Mouse (Mus musculus) neural tube, embryonic 12.5 days (tissue): ENCODE results near the gene Hist1h3g. TPM values are rescaled to one million over a fixed set of nuclear protein-coding genes. Genes with fewer than 3 reads are reported as not detected.

Experiments used
- ATAC-seq: fragments of 200-750 bp; cut with Nextera tagmentation; 2 replicates; pipeline ENCODE4 v1.8.0; 2017; ENCODE audit warnings: low read depth, mild to moderate bottlenecking, moderate TSS enrichment, moderate library complexity; ENCODE audit not compliant: low FRiP score
- H3K27ac ChIP-seq: fragments of 300-500 bp; sonication (generic); 2 replicates; pipeline ENCODE4 v1.5.1; 2016
- H3K27me3 ChIP-seq: fragments of 300-500 bp; sonication (generic); replicated peaks from 2 replicates; pipeline ENCODE4 v1.6.1; 2016; ENCODE audit warnings: mild to moderate bottlenecking
- H3K36me3 ChIP-seq: fragments of 300-500 bp; sonication (generic); 2 replicates; pipeline ENCODE4 v1.6.1; 2016; ENCODE audit warnings: mild to moderate bottlenecking
- H3K4me1 ChIP-seq: fragments of 300-500 bp; sonication (generic); 2 replicates; pipeline ENCODE4 v1.6.1; 2016
- H3K4me2 ChIP-seq: fragments of 300-500 bp; sonication (generic); replicated peaks from 2 replicates; pipeline ENCODE4 v1.6.1; 2016; ENCODE audit warnings: mild to moderate bottlenecking
- H3K4me3 ChIP-seq: fragments of 300-500 bp; sonication (generic); 2 replicates; pipeline ENCODE4 v1.5.1; 2016
- H3K9ac ChIP-seq: fragments of 300-500 bp; sonication (generic); 2 replicates; pipeline ENCODE4 v1.6.1; 2016; ENCODE audit warnings: mild to moderate bottlenecking
- H3K9me3 ChIP-seq: fragments of 300-500 bp; sonication (generic); 2 replicates; pipeline ENCODE4 v1.6.1; 2016; ENCODE audit warnings: mild to moderate bottlenecking
- WGBS: fragments of 180-500 bp; shearing (Covaris S2); methylation state at CpG from one replicate; pipeline ENCODE4 v1.1.7; 2016; 5-methylcytosine and 5-hydroxymethylcytosine counted together
- polyA plus RNA-seq: library from polyadenylated mRNA; unstranded; fragments of >200 nt; fragmentation: Nextera tagmentation; extraction: Ambion mirVana; gene quantifications from 2 replicates; pipeline ENCODE4 v1.2.1, GENCODE M21; 2016

Gene Hist1h3g
- polyA plus RNA-seq, 1 experiment from 2014 or later: 3.0 TPM

DNA sequence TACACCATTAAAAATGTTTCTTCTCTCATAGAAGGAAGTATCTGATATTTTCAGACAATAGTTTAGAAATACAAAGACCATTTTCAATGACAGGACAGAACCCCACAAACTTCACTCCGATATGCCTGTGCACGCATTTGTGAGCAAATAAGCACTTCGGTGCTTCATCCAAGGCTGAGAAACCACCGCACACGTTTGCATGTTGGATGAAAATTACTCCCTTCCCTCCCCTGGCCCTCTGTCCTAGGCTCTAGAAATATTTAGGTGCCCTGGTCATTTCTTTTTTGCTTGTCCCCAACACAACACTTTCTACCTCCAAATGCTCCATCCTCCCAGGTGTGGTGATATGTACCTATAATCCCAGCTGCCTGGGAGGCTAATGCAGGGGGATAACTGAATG is 33.7 kb upstream of the Hist1h3g start:
- WGBS: 25% methylated on average over 5 of the region's 5 CpGs
- H3K9ac ChIP-seq: no peak overlapping the region
- no peak for ATAC-seq
- H3K27ac ChIP-seq: no peak overlapping the region
- H3K4me2 ChIP-seq: peak overlapping the region; percentile 40
- H3K27me3 ChIP-seq: peaks cover 4% of the 10 kb centered on the region; the same call in 1 of the 2 replicates
- H3K4me1 ChIP-seq: peaks cover 16% of the 10 kb centered on the region
- no peaks in the 10 kb centered on the region for H3K9me3 ChIP-seq
- no peak overlapping the region for H3K4me3 ChIP-seq
- no peaks in the 10 kb centered on the region for H3K36me3 ChIP-seq

DNA sequence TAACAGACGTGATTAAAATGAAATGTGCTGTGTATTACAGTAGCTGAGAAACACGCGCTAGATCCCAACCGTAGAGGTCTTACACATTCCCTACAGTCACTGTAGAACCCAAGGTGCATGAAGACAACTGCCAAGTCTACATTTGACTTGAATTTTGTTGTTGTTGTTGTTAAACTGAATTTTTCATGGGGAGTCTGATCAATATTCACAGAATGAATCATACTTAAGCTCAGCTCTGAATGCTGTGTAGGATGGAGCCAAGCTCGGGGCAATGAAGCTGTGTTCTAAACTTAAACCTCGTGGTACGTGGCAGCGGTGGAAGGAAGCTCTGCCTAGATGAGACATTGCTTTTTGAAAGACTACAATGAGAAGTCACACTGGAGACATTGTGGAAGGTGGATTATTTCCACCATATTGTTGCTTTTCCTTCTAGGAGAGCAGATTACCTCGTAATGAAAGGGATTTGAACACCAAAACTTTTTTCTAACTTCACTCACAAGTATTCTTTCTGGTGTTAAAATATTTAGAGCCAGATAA is 33.1 kb upstream of the Hist1h3g start:
- Histone ChIP-seq H3K4me2 (0 out of 2 replicates have a peak overlapping the region, but pooled peaks have one; percentile 40), H3K4me1 (peaks cover 16% of the 10 kb centered on the region), H3K9ac (no peak overlapping the region), H3K27me3 (peaks cover 4% of the 10 kb centered on the region; the same call in 1 of the 2 replicates), H3K9me3 (no peaks in the 10 kb centered on the region), H3K27ac (no peak overlapping the region), H3K4me3 (no peak overlapping the region), H3K36me3 (no peaks in the 10 kb centered on the region)
- WGBS: 34% methylated on average over 9 of the region's 9 CpGs
- no peak for ATAC-seq

DNA sequence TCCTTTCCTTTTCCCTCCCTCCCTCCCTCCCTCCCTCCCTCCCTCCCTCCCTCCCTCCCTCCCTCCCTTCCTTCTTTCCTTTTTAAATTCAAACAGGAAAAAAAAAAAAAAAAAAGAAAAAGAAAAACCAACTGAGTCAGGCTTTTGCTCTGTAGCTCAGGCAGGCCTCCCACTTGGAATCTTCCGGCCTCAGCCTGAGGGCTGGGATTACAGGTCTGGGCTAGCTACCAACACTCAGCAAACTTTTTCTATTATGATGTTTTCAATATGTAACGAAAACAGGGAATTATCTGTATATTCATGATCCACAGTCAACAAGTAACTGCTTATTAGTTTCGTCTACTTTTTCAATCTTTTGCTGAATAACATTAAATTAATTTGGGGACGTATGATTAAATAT is 32.3 kb upstream of the Hist1h3g start:
- H3K27me3 ChIP-seq: peaks cover 4% of the 10 kb centered on the region; the same call in 1 of the 2 replicates
- no peak overlapping the region for H3K9ac ChIP-seq
- peaks cover 16% of the 10 kb centered on the region for H3K4me1 ChIP-seq
- H3K36me3 ChIP-seq: no peaks in the 10 kb centered on the region
- WGBS: 40% methylated on average over 4 of the region's 4 CpGs
- H3K4me2 ChIP-seq: no peak overlapping the region
- no peak for ATAC-seq
- no peak overlapping the region for H3K4me3 ChIP-seq
- no peaks in the 10 kb centered on the region for H3K9me3 ChIP-seq
- H3K27ac ChIP-seq: no peak overlapping the region

DNA sequence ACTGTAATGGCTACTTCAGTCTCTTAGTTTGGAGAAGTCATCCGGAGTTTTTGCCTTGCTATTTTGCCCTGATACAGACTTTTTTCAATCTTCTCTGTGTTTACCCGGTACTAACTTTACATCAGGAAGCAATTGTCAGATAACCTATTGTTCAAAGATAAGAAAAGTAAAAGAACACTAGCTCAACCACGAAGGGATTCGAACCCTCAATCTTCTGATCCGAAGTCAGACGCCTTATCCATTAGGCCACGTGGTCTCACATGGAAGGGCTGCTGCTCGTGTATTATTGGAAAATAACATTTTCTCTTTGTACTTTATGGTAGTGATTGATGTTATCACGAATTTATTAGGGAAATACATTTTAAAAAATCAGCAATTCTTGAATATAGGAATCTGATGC is 31.4 kb upstream of the Hist1h3g start:
- Histone ChIP-seq H3K4me2 (no peak overlapping the region; the same call in 1 of the 2 replicates), H3K27me3 (peaks cover 2% of the 10 kb centered on the region; the same call in 1 of the 2 replicates)
- WGBS: 1% methylated on average over 9 of the region's 9 CpGs

DNA sequence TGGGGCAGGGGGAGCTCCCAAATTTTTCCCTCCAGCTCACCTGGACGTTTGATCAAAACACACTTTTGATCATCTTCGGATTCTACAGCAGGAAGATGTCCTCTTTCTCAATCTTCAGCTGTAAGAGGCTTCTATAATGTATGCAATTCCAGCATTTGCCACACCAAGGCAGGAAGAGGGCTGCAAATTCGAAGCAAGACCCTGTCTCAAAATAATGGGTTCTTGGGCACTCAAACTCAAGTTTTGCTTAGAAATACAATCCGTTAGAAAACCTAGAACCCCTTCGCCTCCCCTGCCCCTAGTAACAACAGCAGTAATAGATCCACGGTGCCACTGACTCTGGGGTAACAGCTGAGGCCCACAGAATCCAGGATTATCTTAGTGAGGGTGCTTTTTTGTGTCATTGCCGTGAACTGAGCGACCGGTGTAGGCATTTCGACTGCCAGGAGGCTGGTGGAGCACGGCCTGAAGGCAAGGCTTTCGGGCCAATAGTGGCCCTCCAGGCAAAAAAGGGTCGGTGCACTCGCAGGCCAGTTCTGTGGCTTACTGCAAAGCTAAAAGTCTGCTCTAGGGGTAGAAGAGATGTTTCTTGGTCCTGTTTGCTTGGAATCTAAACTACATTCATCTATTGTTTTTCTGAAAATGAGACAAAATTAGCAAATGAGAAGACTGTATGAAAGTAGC is 29.4 kb upstream of the Hist1h3g start:
- Histone ChIP-seq H3K9ac (peak overlapping the region; percentile 13; the same call in 1 of the 2 replicates), H3K4me3 (0 out of 2 replicates have a peak overlapping the region, but pooled peaks have one; percentile 18), H3K27me3 (no peaks in the 10 kb centered on the region), H3K36me3 (no peaks in the 10 kb centered on the region), H3K9me3 (no peaks in the 10 kb centered on the region), H3K4me1 (peaks cover 9% of the 10 kb centered on the region), H3K27ac (no peak overlapping the region), H3K4me2 (peak overlapping the region; percentile 54)
- ATAC-seq: peak; percentile 48; the same call in 1 of the 2 replicates
- 3% methylated on average over 14 of the region's 14 CpGs for WGBS

More for the DNA sequence above, 31.4 kb upstream of the Hist1h3g start:
- H3K4me1 ChIP-seq: peaks cover 9% of the 10 kb centered on the region
- no peak overlapping the region for H3K9ac ChIP-seq
- H3K36me3 ChIP-seq: no peaks in the 10 kb centered on the region
- no peaks in the 10 kb centered on the region for H3K9me3 ChIP-seq
- ATAC-seq: no peak
- no peak overlapping the region for H3K27ac ChIP-seq
- H3K4me3 ChIP-seq: no peak overlapping the region

DNA sequence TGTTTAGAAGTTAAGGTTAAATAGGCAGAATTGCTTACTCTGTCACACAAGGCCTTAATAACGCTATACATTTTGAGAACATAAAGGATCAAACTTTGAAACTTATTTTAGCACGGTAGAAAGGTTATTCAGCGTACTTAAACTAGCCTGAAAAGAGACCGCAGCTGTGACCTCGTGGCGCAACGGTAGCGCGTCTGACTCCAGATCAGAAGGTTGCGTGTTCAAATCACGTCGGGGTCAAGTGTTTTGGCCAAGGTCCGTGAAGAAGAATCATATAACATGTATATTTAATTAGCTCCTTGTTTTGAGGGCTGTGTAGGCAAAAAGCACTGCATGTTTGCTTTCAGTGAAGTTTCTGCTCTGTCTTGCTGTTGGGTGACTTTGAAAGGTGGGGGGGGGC is 28.9 kb upstream of the Hist1h3g start:
- Histone ChIP-seq H3K4me3 (no peak overlapping the region), H3K4me1 (peaks cover 9% of the 10 kb centered on the region), H3K27me3 (no peaks in the 10 kb centered on the region), H3K27ac (no peak overlapping the region), H3K9me3 (no peaks in the 10 kb centered on the region), H3K4me2 (peak overlapping the region; percentile 54), H3K9ac (no peak overlapping the region), H3K36me3 (no peaks in the 10 kb centered on the region)
- 2% methylated on average over 13 of the region's 13 CpGs for WGBS
- ATAC-seq: no peak

DNA sequence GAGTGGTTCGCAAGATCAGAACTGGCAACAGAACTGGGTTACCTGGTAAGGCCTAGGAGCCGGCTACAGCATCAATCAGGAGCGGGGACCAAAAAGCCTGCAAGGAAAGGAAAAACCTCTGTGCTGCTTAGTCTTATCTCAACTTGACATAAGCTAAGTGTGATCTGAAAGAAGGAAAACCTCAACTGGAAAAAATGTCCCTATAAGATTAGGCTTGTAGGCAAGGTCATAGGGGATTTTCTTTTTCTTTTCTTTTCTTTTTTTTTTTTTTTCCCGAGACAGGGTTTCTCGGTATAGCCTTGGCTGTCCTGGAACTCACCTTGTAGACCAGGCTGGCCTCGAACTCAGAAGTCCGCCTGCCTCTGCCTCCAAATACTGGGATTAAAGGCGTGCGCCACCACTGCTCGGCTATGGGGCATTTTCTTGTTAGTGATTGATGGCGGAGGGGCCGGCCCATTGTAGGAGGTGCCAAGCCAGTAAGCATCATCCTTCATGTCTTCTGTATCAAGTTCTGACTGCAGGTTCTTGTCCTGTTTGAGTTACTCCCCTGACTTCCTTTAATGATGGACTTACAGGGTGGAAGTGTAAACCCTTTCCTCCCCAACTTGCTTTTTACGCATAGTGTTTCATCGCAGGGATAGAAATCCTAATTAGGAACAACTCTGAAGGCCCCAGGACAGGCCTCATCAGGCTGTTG is 28.3 kb upstream of the Hist1h3g start:
- Histone ChIP-seq H3K4me2 (peak overlapping the region; percentile 54), H3K9ac (no peak overlapping the region), H3K36me3 (no peaks in the 10 kb centered on the region), H3K27me3 (no peaks in the 10 kb centered on the region), H3K4me1 (peaks cover 9% of the 10 kb centered on the region), H3K4me3 (no peak overlapping the region), H3K9me3 (no peaks in the 10 kb centered on the region), H3K27ac (no peak overlapping the region)
- WGBS: 11% methylated on average over 14 of the region's 14 CpGs
- ATAC-seq: no peak

DNA sequence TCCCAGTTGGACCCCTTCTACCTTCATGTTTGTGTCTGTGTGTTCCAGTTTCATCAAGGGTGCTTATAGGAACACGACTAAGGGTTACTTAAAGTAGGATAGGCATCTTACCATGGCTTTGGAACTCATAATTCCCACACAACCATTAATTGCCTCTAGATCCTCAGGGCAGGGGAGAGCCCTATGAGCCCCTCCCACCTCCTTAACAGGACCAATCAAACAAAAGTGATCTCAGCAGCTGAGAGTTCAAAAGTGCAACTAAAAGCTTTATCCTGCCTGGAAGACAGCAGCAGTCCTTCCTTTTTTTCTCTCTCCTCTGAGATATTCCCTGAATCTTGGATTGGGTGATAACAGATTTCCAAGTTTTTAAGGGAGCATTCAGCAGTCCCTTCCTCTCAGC is 25.1 kb upstream of the Hist1h3g start:
- Histone ChIP-seq H3K9me3 (no peaks in the 10 kb centered on the region), H3K36me3 (no peaks in the 10 kb centered on the region), H3K27ac (no peak overlapping the region), H3K27me3 (no peaks in the 10 kb centered on the region), H3K9ac (no peak overlapping the region), H3K4me1 (peaks cover 9% of the 10 kb centered on the region), H3K4me3 (no peak overlapping the region), H3K4me2 (no peak overlapping the region)
- ATAC-seq: no peak
- WGBS: 50% methylated on average over 1 of the region's 1 CpGs

DNA sequence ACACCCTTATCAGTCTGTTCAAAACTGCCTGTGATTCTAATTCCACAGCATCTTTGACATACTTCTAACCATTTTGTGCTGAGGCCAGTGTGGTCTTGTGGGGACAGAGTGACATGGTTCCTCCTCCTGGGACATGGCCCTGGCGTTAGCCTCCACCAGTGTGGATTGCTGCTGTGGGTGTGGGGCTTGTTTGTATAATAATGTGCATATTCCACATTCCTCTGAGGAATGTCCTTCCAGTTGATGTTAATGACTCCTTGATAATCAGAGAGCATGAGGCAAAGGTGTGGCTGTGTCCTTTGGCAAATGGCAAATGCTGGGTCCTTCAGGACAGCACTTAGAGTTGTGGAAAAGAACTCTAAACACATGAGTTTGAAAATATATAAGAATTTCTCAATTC is 21.7 kb upstream of the Hist1h3g start:
- 89% methylated on average over 1 of the region's 1 CpGs for WGBS
- Histone ChIP-seq H3K4me1 (no peaks in the 10 kb centered on the region), H3K27ac (no peak overlapping the region), H3K27me3 (no peaks in the 10 kb centered on the region), H3K36me3 (no peaks in the 10 kb centered on the region), H3K9me3 (no peaks in the 10 kb centered on the region), H3K4me3 (no peak overlapping the region), H3K9ac (no peak overlapping the region), H3K4me2 (no peak overlapping the region)
- ATAC-seq: no peak

DNA sequence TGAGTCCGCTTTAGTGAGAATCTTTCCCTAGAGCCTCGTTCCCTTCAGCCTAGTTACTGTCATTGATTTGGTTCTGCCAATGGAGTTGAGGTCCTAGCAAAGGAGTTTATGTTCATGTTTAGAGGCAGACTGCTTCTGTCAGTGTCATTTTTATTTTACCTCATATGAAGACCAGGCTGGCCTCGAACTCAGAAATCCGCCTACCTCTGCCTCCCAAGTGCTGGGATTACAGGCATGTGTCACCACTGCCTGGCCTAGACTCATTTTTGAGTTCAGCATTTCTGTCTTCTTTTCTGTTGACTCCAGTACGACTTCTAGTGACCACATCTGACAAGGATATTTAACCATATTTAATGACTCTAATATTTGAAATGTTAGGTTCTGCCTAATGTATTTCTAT is 19.9 kb upstream of the Hist1h3g start:
- Histone ChIP-seq H3K9ac (no peak overlapping the region), H3K9me3 (no peaks in the 10 kb centered on the region), H3K4me2 (no peak overlapping the region), H3K36me3 (no peaks in the 10 kb centered on the region), H3K4me3 (no peak overlapping the region), H3K27me3 (no peaks in the 10 kb centered on the region), H3K4me1 (no peaks in the 10 kb centered on the region), H3K27ac (no peak overlapping the region)
- WGBS: 74% methylated on average over 5 of the region's 5 CpGs
- ATAC-seq: no peak

DNA sequence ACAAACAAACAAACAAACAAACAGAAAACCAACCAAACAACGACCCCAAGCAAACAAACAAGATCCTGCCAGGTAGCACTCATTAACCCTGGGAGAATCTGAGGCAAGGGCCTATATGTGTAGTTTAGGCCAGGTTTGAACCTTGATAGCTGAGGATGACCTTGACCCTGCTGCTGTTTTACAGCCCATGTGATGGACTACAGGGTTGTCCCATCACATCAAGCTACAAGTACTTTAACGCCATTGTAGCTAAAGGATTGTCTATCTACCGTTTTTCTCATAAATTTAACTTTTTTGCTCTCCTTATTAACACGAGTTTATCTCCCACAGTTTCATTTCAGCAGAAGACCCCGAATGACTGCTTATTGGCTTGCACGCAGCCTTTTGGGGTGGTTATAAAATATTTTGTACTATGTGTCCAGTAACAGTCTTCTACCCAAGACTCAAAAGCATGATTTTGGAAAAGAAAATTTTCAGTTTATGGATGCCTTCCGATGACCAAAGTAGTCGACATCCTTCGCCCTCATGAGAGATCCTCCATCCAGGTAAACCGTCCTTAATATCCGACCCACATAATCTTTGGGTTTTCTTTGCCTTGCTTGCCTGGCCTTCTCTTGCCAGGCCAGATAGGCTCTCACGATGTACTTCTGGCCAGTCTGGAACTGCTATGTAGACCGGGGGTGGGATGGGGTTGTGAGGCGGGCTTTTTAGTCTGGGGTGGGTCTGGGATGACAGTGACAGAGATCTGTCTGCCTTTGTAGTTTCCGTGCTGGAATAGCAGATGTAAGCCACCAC is 19.2 kb upstream of the Hist1h3g start:
- Histone ChIP-seq H3K27ac (no peak overlapping the region), H3K9me3 (no peaks in the 10 kb centered on the region), H3K27me3 (no peaks in the 10 kb centered on the region), H3K9ac (no peak overlapping the region), H3K4me1 (no peaks in the 10 kb centered on the region), H3K36me3 (no peaks in the 10 kb centered on the region), H3K4me2 (peak overlapping the region; percentile 58), H3K4me3 (peak overlapping the region; percentile 22)
- no peak for ATAC-seq
- WGBS: 52% methylated on average over 15 of the region's 15 CpGs
